Mouse (Mus musculus): ENCODE data around the gene Tmem147.
"Not testable (repeated sequence)": the region's sequence is repeated elsewhere in the genome, so short reads cannot be mapped to it uniquely, and the experiment has no call there.

Tmem147 gene

DNA sequence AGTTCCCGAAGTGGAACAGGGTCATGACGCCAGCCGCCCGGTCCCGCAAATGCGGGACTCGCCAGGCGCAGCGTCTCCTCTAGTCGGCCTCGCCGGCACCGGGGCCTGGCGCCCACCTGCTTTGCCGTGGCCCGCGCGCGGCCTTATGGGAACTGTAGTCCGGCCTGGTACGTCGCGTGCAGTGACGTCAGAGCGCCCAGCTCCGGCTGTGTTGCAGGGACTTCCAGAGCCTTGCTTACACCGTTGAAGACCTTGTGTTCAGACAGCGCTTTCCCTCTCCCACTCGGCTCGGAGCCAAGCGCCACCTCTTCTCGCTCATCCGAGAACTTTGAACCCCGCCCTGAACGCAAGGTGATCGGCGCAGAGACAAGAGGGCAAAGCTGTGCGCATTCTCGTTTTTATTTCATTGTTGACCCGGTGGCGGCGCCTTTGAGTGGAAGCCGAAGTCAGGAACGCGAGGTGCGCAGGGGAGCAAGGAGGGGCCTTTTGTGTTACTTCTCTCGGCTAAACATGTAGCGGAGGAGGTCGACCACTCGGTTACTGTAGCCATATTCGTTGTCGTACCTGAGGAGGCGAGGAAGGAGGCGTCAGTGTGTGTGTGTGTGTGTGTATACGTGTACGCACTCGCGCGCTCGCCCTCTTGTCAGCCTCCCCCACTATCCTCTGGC lies at the start of gene Tmem147:
Gene Tmem147, minus strand, starts transcription at position 145 of the 668 bp plus-strand sequence.
- DNase-seq (ENCODE audit: inconsistent ontology term) = peak; percentile 95

- no peak for DNase-seq (ENCODE audit: inconsistent ontology term)
Measured at GRCm38 (mm10) chr7:30777911-30778310, 48.6 kb upstream of the Tmem147 start.

DNA sequence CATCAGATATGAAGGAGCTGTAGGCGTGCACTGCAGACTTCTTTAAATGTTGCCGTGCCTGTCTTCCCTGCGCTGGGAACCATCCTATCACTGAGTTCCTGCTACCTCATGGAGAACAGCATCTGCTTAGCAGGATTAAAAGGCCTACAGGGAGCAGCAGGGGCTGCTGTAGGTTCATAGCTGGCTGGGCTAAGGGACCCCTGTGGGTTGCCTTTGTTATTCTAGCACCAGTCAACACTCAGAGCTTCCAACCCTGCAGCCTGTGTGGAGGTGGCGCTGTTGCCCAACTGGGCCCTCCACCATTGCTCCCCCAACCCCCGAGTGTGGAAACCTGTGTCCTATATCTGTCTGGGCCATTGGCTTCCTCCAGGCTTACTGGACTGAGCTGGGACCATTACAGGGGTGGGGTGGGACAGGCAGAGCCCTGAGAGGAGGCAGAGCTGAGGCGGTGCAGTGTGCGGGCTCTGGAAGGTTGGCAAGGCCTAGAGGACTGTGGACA lies 47.8 kb upstream of the Tmem147 start:
- no peak for DNase-seq (ENCODE audit: inconsistent ontology term)

DNA sequence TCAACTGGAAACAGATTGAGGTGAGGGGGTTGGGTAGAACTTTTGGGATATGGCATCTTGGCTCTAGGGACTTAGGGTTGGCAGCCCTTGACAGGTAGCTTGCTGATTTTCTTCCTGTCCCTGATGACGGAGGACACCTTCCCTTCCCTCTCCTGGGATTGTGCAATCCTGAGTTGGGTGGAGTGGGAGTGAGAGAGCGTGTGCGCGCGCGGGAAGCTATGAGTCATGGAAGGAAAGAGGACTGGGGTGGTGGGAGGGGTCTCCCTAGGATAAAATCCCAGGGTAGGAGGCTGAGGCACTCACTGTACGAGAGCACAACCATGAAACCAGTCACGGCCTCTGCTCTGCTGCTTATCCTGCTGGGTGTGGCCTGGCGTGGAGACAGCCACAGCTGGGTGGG lies 46.8 kb upstream of the Tmem147 start:
- no peak for DNase-seq (ENCODE audit: inconsistent ontology term)

GRCm38 (mm10) chr7:30769236-30769635 lies 39.9 kb upstream of the Tmem147 start:
- DNase-seq (ENCODE audit: inconsistent ontology term) = no peak

GRCm38 (mm10) chr7:30766408-30766807 lies 37.1 kb upstream of the Tmem147 start:
- DNase-seq (ENCODE audit: inconsistent ontology term) = no peak

DNA sequence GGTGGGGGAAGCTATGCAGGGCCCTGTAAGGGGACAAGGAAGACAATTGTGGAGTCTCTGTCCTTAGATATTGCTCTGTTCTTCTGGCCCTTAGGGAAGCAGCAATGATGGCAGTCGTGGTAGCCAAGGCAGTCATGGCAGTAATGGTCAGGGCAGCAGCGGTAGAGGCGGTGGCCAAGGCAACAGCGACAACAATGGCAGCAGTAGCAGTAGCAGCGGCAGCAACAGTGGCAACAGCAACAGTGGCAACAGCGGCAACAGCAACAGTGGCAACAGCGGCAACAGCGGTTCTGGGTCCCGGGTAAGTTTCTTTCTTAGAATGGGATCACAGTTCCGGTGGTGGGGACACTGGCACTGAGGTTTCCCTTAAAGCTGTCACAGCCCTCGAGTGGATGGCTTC lies 35.8 kb upstream of the Tmem147 start:
- DNase-seq (ENCODE audit: inconsistent ontology term) = no peak

DNA sequence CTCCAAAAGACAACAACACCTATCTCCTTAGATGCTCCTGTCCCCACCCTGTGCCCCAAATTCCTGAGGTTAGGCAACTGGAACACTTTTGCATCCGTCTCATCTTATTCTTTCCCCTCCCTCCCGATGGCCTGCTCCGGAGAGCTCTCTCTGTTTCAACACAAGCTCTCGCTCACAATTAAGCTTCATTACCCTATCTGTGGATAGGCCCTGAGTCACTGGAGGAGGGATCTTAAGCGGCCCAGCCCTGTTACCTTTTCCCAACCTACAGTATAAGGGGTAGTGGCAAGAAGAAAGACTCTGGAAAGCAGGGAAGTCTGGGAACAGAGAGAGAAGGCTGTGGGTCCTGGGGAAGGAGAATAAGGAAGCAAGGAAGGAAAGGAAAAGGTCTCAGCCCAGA lies 34.1 kb upstream of the Tmem147 start, which contains the start of gene Dmkn:
Gene Dmkn, plus strand, starts transcription at position 301 of the 400 bp plus-strand sequence.
- DNase-seq (ENCODE audit: inconsistent ontology term) = no peak

- no peak for DNase-seq (ENCODE audit: inconsistent ontology term)
Measured at GRCm38 (mm10) chr7:30761769-30762352, 32.5 kb upstream of the Tmem147 start.

GRCm38 (mm10) chr7:30758853-30759252 lies 29.5 kb upstream of the Tmem147 start:
- peak; percentile 6 for DNase-seq (ENCODE audit: inconsistent ontology term)

DNA sequence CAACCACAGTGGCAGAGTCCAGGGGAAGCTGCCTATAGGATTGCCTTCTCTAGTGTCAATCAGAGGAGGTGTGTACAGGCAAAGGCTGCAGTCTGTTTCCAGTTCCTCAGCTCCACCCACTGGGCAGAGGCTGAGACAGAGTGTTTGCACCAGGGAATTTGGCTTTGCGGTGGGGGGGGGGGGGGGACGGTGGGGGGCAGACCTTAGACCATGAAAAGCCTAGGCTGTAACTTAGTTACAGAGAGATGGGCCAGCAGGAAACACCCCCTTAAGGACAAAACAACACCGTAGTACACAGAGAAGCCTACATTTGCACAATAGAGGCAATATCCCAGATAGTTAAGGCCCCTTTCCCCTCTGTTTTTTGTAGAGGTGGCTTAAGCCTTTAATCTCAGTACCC lies 27.7 kb upstream of the Tmem147 start:
- DNase-seq (ENCODE audit: inconsistent ontology term) = no peak

DNA sequence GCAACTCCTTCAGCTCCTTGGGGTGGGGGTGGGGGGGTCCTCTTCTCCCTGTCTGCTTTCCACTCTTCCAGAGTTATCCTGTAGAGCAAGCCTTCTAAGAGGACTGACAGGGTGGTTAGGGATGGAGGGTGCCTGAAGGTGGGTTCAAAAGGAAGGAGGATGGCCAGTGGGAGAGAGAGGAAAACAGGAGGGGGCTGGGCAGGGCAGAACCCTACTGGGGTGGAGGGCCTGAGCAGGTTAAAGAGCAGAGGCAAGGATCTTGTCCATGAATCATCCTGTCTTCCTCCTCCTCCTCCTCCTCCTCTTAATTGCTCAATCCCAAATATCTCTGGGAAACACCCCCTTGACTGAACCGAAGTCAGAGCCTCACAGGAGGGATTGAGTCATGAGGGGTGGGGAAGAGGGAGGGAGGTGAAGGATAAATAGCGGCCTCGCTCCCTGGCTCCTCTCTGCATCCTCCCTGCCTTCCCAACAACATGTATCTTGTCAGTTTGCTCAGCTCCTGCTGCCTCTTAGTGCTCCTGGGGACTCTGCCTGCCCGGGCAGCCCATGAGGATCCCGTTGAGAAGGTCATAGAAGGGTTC lies 21.8 kb upstream of the Tmem147 start, which contains the start of gene Sbsn:
Gene Sbsn, plus strand, starts transcription at position 386 of the 584 bp plus-strand sequence.
- peak; percentile 2 for DNase-seq (ENCODE audit: inconsistent ontology term)

- no peak for DNase-seq (ENCODE audit: inconsistent ontology term)
Measured at GRCm38 (mm10) chr7:30749824-30750606, 20.7 kb upstream of the Tmem147 start.

DNA sequence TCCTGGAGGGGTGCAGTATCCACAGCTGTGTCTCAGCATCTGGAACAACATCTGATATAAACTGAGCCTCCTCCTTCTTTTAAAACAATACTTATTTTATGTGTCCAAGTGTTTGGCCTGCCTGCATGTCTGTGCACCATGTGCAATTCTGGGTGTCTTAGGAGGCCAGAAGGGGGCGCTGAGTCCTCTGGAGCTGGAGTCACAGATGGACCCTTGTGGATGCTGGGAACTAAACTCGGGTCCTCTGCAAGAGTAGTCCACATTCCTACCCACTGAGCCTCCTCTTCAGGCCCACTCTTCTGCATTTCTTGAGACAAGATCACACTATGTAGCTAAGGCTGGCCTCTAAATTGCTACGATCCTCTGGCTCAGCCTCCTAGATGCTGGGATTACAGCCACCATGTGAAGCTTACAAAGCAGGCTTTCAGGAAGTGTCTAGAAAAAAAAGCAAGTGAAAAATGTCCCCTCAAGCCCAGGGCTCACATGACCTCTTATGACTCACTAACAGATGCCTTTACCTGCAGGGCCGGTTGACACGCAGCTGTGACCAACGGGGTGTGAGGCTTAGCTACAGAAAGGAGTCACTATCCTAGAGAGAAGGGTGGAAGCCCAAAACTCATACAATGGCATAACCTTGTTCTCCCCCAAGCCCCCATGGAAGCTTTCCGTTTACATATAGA lies 18.3 kb upstream of the Tmem147 start:
- DNase-seq (ENCODE audit: inconsistent ontology term) = no peak

DNA sequence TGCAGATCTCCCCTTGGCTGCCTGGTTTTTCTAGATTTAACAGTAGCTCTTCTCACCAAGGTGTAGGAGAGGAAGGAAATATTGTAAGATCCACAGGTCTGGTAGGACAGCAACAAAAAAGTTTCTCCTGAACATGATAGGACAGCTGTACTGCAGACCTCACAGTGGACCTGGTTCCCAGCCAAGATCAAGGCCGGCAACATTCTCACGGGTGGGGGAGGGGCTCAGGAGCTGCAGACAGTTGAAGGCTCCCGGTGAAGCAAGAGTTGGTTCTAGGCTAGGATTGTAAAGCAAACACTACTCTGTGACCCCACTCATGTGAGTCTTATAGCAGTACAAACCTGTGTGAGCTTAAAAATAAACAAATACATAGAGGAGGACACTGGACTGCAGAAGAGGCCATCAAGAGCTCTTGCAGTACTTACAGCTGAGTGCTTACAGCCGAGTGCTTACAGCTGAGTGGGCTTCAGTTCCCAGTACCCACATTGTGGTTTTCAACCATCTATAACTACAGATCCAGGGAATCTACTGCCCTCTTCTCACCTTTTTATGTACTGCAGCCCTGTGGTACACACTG lies 14.8 kb upstream of the Tmem147 start:
- peak; percentile 51 for DNase-seq (ENCODE audit: inconsistent ontology term)

- DNase-seq (ENCODE audit: inconsistent ontology term) = not testable (repeated sequence)
Measured at GRCm38 (mm10) chr7:30743617-30744016, 14.3 kb upstream of the Tmem147 start, which contains the start of gene Gapdhs. TSS of gene Gapdhs (minus strand) at chr7:30743681.

GRCm38 (mm10) chr7:30742570-30742969 lies 13.2 kb upstream of the Tmem147 start:
- DNase-seq (ENCODE audit: inconsistent ontology term) = not testable (repeated sequence)

DNA sequence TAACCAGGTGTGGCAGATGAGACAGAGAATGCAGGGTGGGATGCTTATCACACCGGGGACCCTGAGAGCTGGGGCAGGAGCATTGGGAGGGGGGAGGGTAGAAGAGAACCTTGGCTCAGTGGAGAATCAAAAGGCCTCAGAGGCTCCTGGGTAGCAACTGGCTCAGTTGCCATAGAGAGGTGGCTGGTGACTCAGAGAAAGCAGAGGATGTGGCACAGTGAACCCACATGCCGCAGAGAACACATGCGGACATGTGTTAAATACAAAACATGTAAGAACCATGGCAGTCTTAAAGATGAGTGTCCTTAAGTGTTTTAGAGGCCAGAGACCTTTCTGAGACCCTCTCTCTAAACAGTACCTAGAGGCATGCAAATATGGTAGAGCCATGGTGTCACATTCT lies 6.9 kb upstream of the Tmem147 start:
- no peak for DNase-seq (ENCODE audit: inconsistent ontology term)

DNA sequence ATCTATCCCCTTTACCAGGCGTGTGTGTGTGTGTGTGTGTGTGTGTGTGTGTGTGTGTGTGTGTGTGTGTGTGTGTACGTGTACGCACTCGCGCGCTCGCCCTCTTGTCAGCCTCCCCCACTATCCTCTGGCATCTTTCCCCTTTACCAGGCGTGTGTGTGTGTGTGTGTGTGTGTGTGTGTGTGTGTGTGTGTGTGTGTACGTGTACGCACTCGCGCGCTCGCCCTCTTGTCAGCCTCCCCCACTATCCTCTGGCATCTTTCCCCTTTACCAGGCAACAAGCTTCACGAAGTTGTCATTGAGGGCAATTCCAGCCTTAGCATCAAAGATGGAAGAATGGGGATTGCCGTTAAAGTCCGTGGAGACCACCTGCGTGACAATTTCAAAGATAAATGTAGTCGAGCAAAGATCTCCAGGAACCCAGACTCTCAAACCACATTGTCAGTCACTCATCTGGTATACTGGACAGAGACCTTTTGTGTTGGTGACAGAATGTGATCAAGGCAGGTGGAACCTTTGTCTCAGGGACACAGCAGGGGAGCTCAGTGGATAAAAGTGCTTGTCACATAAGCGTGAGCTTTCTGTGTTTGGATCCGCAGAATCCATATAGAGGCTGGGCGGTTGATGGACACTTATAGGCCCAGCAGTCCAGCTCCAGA lies 853 bp upstream of the Tmem147 start:
- peak; percentile 17 for DNase-seq (ENCODE audit: inconsistent ontology term)

GRCm38 (mm10) chr7:30728739-30729395 lies 473 bp downstream of the Tmem147 start:
- DNase-seq (ENCODE audit: inconsistent ontology term) = no peak

Measured in Muller cell, postnatal 12 days (primary cell).